Mouse (Mus musculus) cerebellum, adult 2 months (tissue): ENCODE measurements around the gene Vmn1r123.
"Not testable (repeated sequence)": the region's sequence is repeated elsewhere in the genome, so short reads cannot be mapped to it uniquely, and the experiment has no call there.

ENCODE experiments used
- CTCF ChIP-seq: fragments of 200-500 bp; IDR thresholded peaks from 2 replicates; pipeline ENCODE4 v1.5.1; 2011; ENCODE audit warnings: low read depth, mild to moderate bottlenecking, control low read depth, low read length, moderate library complexity, borderline replicate concordance; ENCODE audit not compliant: insufficient read depth
- POLR2A ChIP-seq: fragments of 200-500 bp; IDR thresholded peaks from 2 replicates; pipeline ENCODE4 v1.6.1; 2011; ENCODE audit warnings: low read length, control low read depth, borderline replicate concordance; ENCODE audit not compliant: insufficient read depth

GRCm38 (mm10) chr7:21134028-21134427 is 28.0 kb upstream of the Vmn1r123 start, which contains the start of gene Vmn1r122:
- TF ChIP-seq POLR2A, CTCF: not testable (repeated sequence)
